Mouse (Mus musculus): Measurements from ENCODE around the gene Dst.

DNA sequence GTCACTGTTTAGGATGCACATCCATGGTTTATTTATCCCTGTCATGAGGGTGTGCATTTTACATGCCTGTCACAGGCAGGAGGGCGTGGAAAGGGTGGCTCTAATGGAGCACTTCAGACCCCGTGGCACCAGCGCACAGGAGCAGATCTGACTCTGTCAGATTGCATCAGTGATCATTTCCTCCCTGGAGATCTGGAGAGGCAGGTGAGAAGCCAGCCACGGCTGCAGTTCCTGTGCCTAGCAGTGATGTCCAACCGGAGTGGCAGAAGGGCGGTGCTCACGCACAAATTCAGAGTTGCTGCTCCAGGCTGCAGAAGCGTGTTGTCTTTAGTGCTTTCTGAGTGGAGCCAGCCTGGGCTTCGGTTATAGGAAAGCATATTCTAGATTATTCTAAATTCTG lies 86.2 kb downstream of the Dst start:
- TF ChIP-seq CTCF (IDR thresholded peaks at IDR 0.05; ENCODE audit: control insufficient read depth, insufficient read depth, low read length) (no peak), POLR2A (IDR thresholded peaks at IDR 0.05; ENCODE audit: borderline replicate concordance, control insufficient read depth, low read depth, low read length) (no peak)
